Mouse (Mus musculus) CH12F3 (cell line): ENCODE results near the gene Krtap3-1.

Experiments used
- in situ Hi-C: fragments of 300-500 bp; cut with MboI; formaldehyde crosslinking; loops from 2 replicates; pipeline ENCODE4 v1.14.3; 2020; ENCODE audit warnings: low sequenced_read_pairs

Krtap3-1 gene

DNA sequence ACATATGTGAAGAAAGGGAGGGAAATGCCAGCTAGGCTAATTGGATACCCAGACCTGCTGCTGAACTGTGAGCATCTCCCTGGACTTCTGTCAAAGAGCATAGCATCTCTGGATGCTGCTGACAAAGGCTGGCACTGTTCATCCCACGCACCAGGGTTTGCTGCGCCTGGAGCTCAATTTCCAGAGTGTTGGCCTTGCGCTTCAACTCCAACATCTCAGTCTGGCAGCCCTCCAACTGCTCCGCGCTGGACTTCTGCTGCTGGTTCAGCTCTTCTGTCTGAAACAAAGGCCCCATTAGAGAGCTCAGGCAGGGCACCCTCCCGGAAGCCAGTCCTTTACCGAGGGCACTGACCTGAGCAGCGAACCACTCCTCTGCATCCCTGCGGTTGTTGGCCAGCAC, 26.7 kb downstream of the Krtap3-1 start:
- in situ Hi-C loops: no loop called here

DNA sequence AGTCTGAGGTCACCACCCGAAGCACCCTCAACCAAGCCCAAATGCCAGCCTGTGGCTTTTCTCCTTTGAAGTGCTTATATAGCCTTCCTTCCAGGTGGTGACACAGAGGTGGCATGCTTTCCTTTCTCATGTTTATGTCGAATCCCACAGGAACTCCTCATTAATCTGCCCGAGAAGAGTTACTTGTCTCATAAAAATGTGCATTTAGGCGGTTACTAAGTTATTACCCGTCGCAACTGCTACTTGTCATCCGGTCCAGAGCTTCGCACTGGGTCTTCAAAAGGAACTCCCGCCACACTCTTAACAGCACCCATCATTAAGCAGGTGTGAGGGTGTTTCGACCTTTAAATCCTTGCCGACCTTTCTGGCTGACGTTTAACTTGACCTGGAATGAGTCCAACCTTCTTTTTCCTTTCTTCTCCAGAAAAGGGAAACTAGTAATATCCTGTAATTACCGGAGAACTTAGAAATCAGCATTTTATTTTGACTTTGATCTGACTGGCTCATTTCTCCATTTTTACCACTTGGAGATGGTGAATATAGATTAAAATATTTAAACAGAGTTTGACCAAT, 45.1 kb downstream of the Krtap3-1 start, which contains the start of gene Krt39:
Krt39 (minus strand) TSS at position 51 of the 573 bp plus-strand sequence.
- in situ Hi-C loops: no loop called here
